Mouse (Mus musculus) liver, embryonic 11.5 days (tissue): ENCODE measurements around the gene Mbd5. TPM values are rescaled to one million over a fixed set of nuclear protein-coding genes. Genes with fewer than 3 reads are reported as not detected.

ENCODE experiments used
- ATAC-seq: fragments of 200-750 bp; cut with Nextera tagmentation; replicated peaks from 2 replicates; pipeline ENCODE4 v1.8.0; 2017; ENCODE audit warnings: moderate number of reproducible peaks, mild to moderate bottlenecking, moderate TSS enrichment, moderate library complexity; ENCODE audit not compliant: low FRiP score
- DNase-seq: peaks from one replicate; pipeline ENCODE4 v3.0.0-alpha.2; 2017; ENCODE audit warnings: low spot score
- H3K27ac ChIP-seq: fragments of 300-500 bp; sonication (generic); 2 replicates; pipeline ENCODE4 v1.5.1; 2014; ENCODE audit warnings: mild to moderate bottlenecking, low read depth, low read length, control low read depth
- H3K27me3 ChIP-seq: fragments of 300-500 bp; sonication (generic); replicated peaks from 2 replicates; pipeline ENCODE4 v1.6.1; 2014; ENCODE audit warnings: low read length, mixed read lengths; ENCODE audit not compliant: control insufficient read depth, insufficient read depth
- H3K36me3 ChIP-seq: fragments of 300-500 bp; sonication (generic); 2 replicates; pipeline ENCODE4 v1.6.1; 2014; ENCODE audit warnings: mild to moderate bottlenecking, low read length, moderate library complexity, mixed read lengths; ENCODE audit not compliant: control insufficient read depth, insufficient read depth
- H3K4me1 ChIP-seq: fragments of 300-500 bp; sonication (generic); replicated peaks from 2 replicates; pipeline ENCODE4 v1.6.1; 2014; ENCODE audit warnings: low read length, mixed read lengths; ENCODE audit not compliant: control insufficient read depth, insufficient read depth
- H3K4me2 ChIP-seq: fragments of 300-500 bp; sonication (generic); 2 replicates; pipeline ENCODE4 v1.6.1; 2014; ENCODE audit warnings: mild to moderate bottlenecking, control low read depth, moderate library complexity
- H3K4me3 ChIP-seq: fragments of 300-500 bp; sonication (generic); 2 replicates; pipeline ENCODE4 v1.5.1; 2014; ENCODE audit warnings: low read depth, low read length, control low read depth
- H3K9ac ChIP-seq: fragments of 300-500 bp; sonication (generic); 2 replicates; pipeline ENCODE4 v1.6.1; 2014; ENCODE audit warnings: low read depth, low read length, control low read depth
- H3K9me3 ChIP-seq: fragments of 300-500 bp; sonication (generic); 2 replicates; pipeline ENCODE4 v1.6.1; 2016; ENCODE audit warnings: low read length, inconsistent platforms, mixed read lengths; ENCODE audit not compliant: control insufficient read depth
- WGBS: fragments of 180-500 bp; shearing (Covaris S2); extraction: QIAGEN DNeasy Blood & Tissue Kit; methylation state at CpG from one replicate; pipeline ENCODE4 v1.1.7; 2014; 5-methylcytosine and 5-hydroxymethylcytosine counted together
- polyA plus RNA-seq: library from polyadenylated mRNA; unstranded; fragments of >200 nt; fragmentation: Nextera tagmentation; extraction: Ambion mirVana; gene quantifications from 2 replicates; pipeline ENCODE4 v1.2.1, GENCODE M21; 2014

Mbd5 gene
- polyA plus RNA-seq, 1 experiment from 2014 or later = 17.7 TPM

GRCm38 (mm10) chr2:48956591-48956990 is 7.3 kb downstream of the Mbd5 start:
- no peak overlapping the region for H3K4me2 ChIP-seq
- no peak overlapping the region for H3K27ac ChIP-seq
- DNase-seq (no peak), ATAC-seq (no peak)
- no peaks in the 10 kb centered on the region for H3K36me3 ChIP-seq
- H3K27me3 ChIP-seq = no peaks in the 10 kb centered on the region
- H3K9ac ChIP-seq = no peak overlapping the region
- 68% methylated on average over 3 of the region's 3 CpGs for WGBS
- H3K4me3 ChIP-seq = no peak overlapping the region
- no peaks in the 10 kb centered on the region for H3K9me3 ChIP-seq
- H3K4me1 ChIP-seq = no peaks in the 10 kb centered on the region

GRCm38 (mm10) chr2:48978920-48979319 is 29.6 kb downstream of the Mbd5 start:
- Histone ChIP-seq H3K27me3 (no peaks in the 10 kb centered on the region), H3K9ac (no peak overlapping the region), H3K4me3 (no peak overlapping the region), H3K27ac (no peak overlapping the region), H3K4me1 (no peaks in the 10 kb centered on the region), H3K36me3 (no peaks in the 10 kb centered on the region), H3K4me2 (no peak overlapping the region), H3K9me3 (no peaks in the 10 kb centered on the region)
- 45% methylated on average over 3 of the region's 3 CpGs for WGBS
- ATAC-seq = no peak
- DNase-seq = no peak

- Histone ChIP-seq H3K36me3 (no peaks in the 10 kb centered on the region), H3K27ac (no peak overlapping the region), H3K4me3 (no peak overlapping the region), H3K4me2 (no peak overlapping the region), H3K4me1 (no peaks in the 10 kb centered on the region), H3K27me3 (no peaks in the 10 kb centered on the region), H3K9ac (no peak overlapping the region), H3K9me3 (no peaks in the 10 kb centered on the region)
- DNase-seq = no peak
- no peak for ATAC-seq
- WGBS = 91% methylated on average over 3 of the region's 3 CpGs
Observed at GRCm38 (mm10) chr2:48990322-48990721, 41.0 kb downstream of the Mbd5 start.

GRCm38 (mm10) chr2:49040481-49040880 is 91.2 kb downstream of the Mbd5 start:
- no peak overlapping the region for H3K9ac ChIP-seq
- H3K4me2 ChIP-seq = no peak overlapping the region
- no peak for DNase-seq
- H3K27me3 ChIP-seq = no peaks in the 10 kb centered on the region
- no peak for ATAC-seq
- no peaks in the 10 kb centered on the region; the same call in 1 of the 2 replicates for H3K36me3 ChIP-seq
- no peak overlapping the region for H3K4me3 ChIP-seq
- H3K4me1 ChIP-seq = no peaks in the 10 kb centered on the region
- no peaks in the 10 kb centered on the region for H3K9me3 ChIP-seq
- 92% methylated on average over 3 of the region's 3 CpGs for WGBS
- H3K27ac ChIP-seq = no peak overlapping the region

GRCm38 (mm10) chr2:49050030-49050429 is 100.7 kb downstream of the Mbd5 start:
- ATAC-seq (no peak), DNase-seq (no peak)
- no peaks in the 10 kb centered on the region for H3K27me3 ChIP-seq
- H3K36me3 ChIP-seq = no peaks in the 10 kb centered on the region
- H3K27ac ChIP-seq = no peak overlapping the region
- WGBS = 93% methylated on average over 4 of the region's 4 CpGs
- no peaks in the 10 kb centered on the region for H3K9me3 ChIP-seq
- no peak overlapping the region for H3K4me2 ChIP-seq
- H3K4me1 ChIP-seq = no peaks in the 10 kb centered on the region
- H3K4me3 ChIP-seq = no peak overlapping the region
- no peak overlapping the region for H3K9ac ChIP-seq

GRCm38 (mm10) chr2:49067886-49068285 is 118.6 kb downstream of the Mbd5 start:
- H3K4me2 ChIP-seq = no peak overlapping the region
- no peaks in the 10 kb centered on the region for H3K9me3 ChIP-seq
- no peak overlapping the region for H3K27ac ChIP-seq
- no peak overlapping the region for H3K4me3 ChIP-seq
- no peak for DNase-seq
- H3K9ac ChIP-seq = no peak overlapping the region
- ATAC-seq = no peak
- H3K36me3 ChIP-seq = no peaks in the 10 kb centered on the region
- no peaks in the 10 kb centered on the region for H3K27me3 ChIP-seq
- no peaks in the 10 kb centered on the region for H3K4me1 ChIP-seq

GRCm38 (mm10) chr2:49084966-49085365 is 135.7 kb downstream of the Mbd5 start:
- no peak for ATAC-seq
- Histone ChIP-seq H3K36me3 (no peaks in the 10 kb centered on the region), H3K9me3 (no peaks in the 10 kb centered on the region), H3K9ac (no peak overlapping the region), H3K4me1 (no peaks in the 10 kb centered on the region), H3K4me2 (no peak overlapping the region), H3K4me3 (no peak overlapping the region), H3K27me3 (no peaks in the 10 kb centered on the region), H3K27ac (no peak overlapping the region)
- 49% methylated on average over 4 of the region's 4 CpGs for WGBS
- no peak for DNase-seq

- WGBS = 92% methylated on average over 4 of the region's 4 CpGs
- no peak for ATAC-seq
Observed at GRCm38 (mm10) chr2:49090771-49091170, 141.5 kb downstream of the Mbd5 start.

GRCm38 (mm10) chr2:49096765-49097164 is 147.5 kb downstream of the Mbd5 start:
- Histone ChIP-seq H3K9me3 (no peaks in the 10 kb centered on the region), H3K9ac (no peak overlapping the region), H3K27ac (no peak overlapping the region), H3K4me1 (no peaks in the 10 kb centered on the region), H3K4me3 (no peak overlapping the region), H3K4me2 (no peak overlapping the region), H3K27me3 (no peaks in the 10 kb centered on the region), H3K36me3 (no peaks in the 10 kb centered on the region)
- no peak for ATAC-seq
- DNase-seq = no peak

More at GRCm38 (mm10) chr2:49090771-49091170, 141.5 kb downstream of the Mbd5 start:
- Histone ChIP-seq H3K4me2 (no peak overlapping the region), H3K4me3 (no peak overlapping the region), H3K27me3 (no peaks in the 10 kb centered on the region), H3K36me3 (no peaks in the 10 kb centered on the region), H3K4me1 (no peaks in the 10 kb centered on the region), H3K27ac (no peak overlapping the region), H3K9me3 (no peaks in the 10 kb centered on the region), H3K9ac (no peak overlapping the region)
- no peak for DNase-seq
